Mouse (Mus musculus) lung, postnatal 25 days (tissue): ENCODE data around the gene A330070K13Rik.

ENCODE experiments used
- DNase-seq: peaks from one replicate; pipeline ENCODE4 v3.0.0; 2022; ENCODE audit warnings: low spot score

A330070K13Rik gene

GRCm38 (mm10) chr5:130384222-130384912, at the start of gene A330070K13Rik:
Gene A330070K13Rik (minus strand): TSS chr5:130384631.
- no peak for DNase-seq

DNA sequence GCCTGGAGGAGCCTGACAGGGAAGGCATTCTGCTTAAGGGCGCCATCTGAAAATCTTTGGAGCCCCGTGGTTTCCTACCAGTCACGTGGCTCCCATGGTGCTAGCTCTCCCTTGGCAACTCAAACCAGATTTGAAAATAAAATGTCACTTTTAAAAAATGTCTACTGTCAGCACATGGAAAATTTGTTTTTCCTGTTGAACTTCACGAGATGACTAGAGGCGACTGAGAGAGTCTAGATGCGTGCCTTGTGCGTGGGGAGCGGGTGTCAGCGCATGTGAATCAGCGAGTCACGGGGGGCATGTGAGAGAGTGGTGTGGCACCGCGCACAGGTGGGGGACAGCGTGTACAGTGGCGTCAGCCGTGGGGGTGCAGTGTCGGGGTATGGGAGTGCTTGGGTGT, 27.1 kb upstream of the A330070K13Rik start:
- DNase-seq: no peak

DNA sequence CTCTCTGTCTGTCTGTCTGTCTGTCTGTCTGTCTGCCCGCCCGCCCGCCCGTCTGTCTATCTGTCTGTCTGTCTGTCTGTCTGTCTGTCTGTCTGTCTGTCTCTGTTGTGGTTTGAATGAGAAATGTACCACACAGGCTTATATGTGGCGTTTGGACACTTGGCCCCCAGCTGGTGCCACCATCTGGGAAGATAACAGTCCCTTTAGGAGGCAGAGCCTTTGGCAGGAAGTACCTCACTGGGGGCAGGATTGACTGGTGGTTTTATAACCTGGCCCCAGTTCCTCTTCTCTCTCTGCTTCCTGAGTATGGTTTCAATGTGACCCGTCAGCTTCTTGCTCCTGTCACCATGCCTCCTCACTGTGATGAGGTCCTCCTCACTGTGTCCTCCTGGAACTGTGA, 25.3 kb upstream of the A330070K13Rik start:
- no peak for DNase-seq

DNA sequence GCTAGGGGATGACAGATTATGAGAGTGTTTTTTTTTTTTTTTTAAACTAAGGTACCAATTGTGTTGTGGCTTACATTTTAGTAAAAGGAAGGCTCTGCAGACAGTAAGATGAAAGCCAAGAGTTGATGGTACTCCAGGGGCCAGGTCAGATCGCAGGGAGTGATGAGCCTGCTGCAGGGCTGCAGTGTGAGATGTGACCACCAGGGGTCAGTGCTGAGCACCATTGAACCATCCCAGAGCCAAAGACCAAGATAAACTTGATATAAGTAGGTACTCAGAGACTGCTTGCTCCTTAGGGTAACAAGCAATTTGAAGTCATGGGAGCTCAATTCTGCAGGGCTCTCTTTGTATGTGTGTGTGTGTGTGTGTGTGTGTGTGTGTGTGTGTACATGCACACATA, 20.8 kb upstream of the A330070K13Rik start:
- DNase-seq: peak; percentile 16

- no peak for DNase-seq
These were observed 15.9 kb upstream of the A330070K13Rik start for GRCm38 (mm10) chr5:130400136-130400917.

DNA sequence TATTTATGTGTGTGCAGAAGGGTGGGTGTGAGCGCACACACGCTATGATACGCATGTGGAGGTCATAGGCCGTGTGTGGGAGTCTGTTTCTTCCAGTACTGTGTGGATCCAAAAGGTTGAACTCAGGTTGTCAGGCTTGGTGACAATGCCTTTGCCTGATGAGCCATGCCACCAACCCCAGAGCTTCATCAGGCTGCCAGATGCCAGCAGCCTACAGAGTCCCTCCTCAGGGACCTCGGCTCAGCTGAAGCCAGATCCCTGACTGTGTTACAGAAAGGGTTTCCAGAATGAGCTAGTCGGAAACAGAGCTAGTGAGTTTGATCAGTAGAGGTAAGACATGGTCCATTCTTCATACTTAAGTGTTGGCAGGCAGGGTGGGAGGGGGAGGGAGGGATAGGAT, 10.7 kb upstream of the A330070K13Rik start:
- DNase-seq: no peak

GRCm38 (mm10) chr5:130394386-130394785, 10.0 kb upstream of the A330070K13Rik start:
- no peak for DNase-seq

DNA sequence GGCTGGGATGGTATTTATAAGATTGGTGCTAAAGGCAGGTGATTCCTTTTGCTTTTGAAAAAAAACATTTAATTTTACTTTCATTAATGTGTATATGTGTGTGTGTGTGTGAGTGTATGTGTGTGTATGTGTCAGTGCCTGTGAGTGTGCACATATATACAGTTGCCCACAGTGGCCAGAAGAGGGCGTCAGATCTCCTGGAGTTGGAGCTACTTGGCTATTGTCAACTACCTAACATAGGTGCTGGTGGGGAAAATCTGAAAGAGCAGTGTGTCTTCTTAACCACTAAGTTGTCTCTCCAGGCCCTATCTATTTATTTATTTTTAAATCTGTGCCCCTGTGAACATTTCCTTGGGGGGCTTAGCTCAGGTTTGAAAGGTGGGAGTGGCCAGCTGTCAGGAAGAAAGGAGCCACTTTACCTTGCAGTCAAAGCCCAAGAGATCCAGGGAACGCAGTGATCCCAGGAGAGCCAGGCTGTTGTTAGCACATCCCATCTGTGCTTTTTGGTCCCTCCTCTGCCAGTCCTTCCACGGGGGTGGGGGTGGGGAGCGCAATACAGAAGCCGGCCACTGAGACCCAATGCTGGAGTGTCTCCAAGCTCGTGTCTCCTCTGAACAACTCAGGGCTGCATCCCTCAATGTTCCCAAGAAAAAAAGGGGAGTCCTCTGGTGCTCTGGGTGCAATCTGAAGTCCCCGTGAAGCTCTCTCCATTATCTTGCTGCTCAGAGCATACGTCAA, 9.4 kb upstream of the A330070K13Rik start:
- DNase-seq: no peak

DNA sequence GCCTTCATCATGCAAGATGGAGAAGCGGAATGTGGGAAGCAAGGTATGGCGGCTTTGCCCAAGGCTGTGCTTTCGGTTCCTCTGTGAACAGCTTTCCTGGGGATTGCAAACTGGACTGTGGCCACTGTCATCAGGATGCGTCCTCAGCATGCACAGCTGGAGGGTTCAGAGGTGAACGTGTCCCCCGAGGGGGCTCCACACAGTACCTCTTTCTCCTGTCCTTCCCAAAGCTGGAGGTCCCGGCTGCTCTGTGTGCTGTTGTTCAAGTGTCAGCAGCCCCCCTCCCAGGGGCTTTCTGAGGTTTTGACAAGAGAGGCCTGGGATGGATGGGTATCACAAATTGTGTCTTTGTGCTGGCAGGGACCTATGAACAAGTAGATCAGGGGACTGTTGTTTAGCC, 2.0 kb upstream of the A330070K13Rik start:
- no peak for DNase-seq

DNA sequence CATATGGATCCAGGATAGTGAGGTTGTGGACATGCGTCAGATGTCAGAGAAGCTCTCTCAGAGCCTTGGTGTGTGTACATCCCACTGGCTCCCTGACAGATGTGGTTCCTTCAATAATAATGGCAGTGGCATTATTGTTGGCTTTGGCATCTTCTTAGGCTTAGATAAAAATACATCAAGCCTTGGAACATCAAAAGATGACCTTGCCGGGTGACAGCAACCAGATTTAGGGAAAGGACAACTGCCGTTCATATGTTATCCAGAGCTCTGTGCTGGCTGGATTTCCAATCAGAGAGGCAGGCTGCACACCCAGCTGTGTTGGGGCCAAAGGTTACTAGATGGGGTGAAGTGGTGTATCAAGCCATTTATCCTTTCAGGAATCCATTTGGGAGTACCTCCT, 9.0 kb downstream of the A330070K13Rik start:
- DNase-seq: no peak

GRCm38 (mm10) chr5:130369237-130369636, 15.2 kb downstream of the A330070K13Rik start, which contains the start of gene Caln1:
Gene Caln1 (plus strand): TSS chr5:130369455.
- no peak for DNase-seq

- no peak for DNase-seq
These were observed 16.2 kb downstream of the A330070K13Rik start for GRCm38 (mm10) chr5:130368236-130368635.

- DNase-seq: no peak
These were observed 20.7 kb downstream of the A330070K13Rik start for GRCm38 (mm10) chr5:130363773-130364172.

DNA sequence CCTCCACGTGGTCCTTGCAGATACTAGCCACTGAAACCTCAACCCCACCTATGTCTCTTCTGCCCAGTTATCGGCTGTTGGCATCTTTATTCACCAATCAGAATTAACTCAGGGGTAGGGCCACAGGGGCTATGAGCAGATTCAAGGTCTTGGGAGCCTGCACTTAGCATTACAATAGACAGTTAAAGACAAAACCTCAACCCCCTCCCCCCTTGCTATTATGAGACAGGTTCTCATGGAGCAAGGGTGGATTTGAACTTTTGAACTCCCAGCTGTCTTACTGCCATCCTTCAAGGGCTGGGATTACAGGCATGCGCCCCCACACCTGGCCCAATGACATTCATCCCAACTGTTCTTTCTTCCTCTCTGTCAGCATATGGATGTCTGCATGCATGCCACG, 21.3 kb downstream of the A330070K13Rik start:
- DNase-seq: no peak

GRCm38 (mm10) chr5:130355223-130355622, 29.2 kb downstream of the A330070K13Rik start:
- DNase-seq: no peak

DNA sequence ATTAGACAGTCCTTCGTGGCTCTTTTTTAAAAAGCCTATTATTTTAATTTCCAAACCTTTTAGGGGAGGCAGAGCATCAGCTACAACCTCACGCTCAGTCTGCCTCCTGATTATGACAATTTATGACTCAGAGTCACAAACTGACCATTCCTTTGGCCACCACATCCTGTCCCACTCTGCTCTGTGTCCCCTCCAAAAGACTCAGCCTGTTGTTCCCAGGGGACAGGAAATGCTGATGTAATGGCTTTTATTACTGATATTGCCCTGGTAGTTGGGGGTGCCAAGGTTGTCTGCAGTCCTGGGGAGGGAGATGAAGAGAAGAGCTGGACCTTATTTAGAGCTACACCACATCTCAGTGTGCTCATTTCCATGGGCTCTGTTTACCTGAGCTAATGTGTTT, 38.6 kb downstream of the A330070K13Rik start:
- no peak for DNase-seq

DNA sequence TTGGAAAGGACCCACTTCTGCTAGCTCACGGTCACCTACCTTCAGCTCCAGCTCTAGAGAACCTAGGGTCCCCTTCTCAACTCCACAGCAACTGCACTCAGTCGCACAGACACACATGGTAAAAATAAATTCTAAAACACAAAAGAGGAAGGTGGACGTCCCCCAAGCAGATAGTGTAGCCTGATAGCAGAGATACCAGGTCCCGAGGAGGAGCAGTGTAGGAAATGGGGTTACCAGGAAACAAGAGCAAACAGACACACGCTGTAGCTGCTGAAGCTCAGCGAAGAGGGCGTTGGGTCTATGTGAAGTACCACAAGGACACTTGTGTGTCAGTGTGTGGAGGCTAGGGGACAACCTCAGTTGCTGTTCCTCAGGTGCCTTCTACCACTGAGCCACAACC, 39.4 kb downstream of the A330070K13Rik start:
- DNase-seq: no peak

GRCm38 (mm10) chr5:130340656-130341055, 43.8 kb downstream of the A330070K13Rik start:
- DNase-seq: no peak

DNA sequence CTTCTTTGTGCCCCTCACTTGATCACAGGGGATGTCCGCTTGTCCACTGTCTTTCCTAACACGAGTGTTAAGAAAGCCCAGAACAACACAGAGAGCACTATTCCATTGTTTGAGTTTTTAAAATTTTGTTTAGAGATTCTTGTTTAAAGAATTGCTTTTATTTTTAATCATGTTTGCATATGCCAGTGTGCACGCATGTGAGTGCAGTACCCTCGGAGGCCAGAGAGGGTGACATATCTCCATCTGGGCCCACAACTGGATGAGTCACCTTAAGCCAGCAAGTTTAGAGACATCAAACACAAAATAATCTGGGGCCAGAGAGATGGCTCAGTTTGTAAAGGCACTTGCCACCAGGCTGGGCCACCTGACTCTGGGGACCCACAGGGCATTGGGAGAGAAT, 49.0 kb downstream of the A330070K13Rik start:
- DNase-seq: no peak

DNA sequence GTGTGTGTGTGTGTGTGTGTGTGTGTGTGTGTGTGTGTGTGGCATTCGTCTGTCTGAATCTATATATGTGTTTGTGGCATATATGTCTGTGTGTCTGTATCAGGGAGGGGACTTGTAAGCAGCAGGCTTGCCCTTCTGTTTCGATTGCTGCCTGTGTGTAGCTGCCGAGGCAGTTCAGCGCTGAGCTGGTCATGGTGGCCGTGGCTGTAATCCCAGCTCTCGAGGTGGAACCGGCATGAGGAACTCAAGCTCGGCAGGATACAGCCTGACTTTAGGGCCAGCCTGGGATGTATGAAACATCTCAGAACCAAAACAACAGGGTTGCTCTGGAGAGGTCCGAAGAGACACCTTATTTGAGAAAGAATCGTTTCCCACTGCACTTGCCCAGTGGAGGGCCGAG, 50.5 kb downstream of the A330070K13Rik start:
- DNase-seq: no peak

DNA sequence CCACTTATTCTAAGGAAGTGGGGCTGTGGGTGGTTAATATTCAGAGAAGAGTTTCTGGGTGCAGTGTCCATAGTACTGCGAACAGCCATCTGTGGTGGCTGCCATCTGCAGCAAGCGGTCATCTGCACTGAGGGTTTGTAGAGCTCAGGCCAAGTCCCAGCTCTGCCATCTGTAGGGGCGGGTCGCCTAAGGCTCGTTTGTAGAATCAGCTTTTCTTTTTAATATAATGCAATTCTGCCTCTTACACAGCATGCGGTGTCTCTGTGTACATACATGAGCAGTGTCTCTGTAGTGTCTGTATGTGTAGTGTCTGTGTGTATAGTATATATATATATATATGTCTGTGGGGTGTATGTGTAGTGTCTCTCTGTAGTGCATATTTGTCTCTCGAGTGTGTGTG, 50.9 kb downstream of the A330070K13Rik start:
- DNase-seq: no peak

DNA sequence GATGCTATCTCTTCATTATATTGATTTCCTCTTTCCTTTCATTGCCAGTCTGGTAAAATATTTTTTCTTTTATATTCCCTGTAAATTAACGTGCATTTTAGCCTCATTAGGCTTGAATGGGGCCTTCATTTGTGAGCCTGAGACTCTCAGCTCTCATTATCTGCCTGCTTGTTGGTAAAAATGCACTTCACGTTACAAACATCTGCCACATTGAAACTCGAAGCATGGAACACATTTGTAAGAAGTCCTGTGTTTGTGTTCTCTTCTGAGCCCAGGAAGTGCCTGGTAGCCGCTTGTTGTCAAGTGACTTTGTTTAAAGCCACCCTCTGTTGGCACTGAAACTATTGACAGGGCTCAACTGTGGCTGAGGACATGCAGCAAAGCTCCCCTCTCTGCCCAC, 53.2 kb downstream of the A330070K13Rik start:
- no peak for DNase-seq

GRCm38 (mm10) chr5:130330801-130331200, 53.6 kb downstream of the A330070K13Rik start:
- no peak for DNase-seq
